Mouse (Mus musculus) inflammation-experienced regulatory T-cells, adult 6 months (primary cell): Measurements from ENCODE around the gene Fkbpl. TPM values are rescaled to one million over a fixed set of nuclear protein-coding genes. Genes with fewer than 3 reads are reported as not detected.

Experiments
- ATAC-seq: one replicate; pipeline ENCODE4 v1.8.0; 2017
- polyA plus RNA-seq, 3 experiments: library from polyadenylated mRNA; unstranded; fragments of 100-300 nt; shearing (Covaris generic); gene quantifications; one replicate each; pipeline ENCODE4 v1.2.1; 2017

The Fkbpl gene
- polyA plus RNA-seq, result 1 to 10 TPM; 4.4 to 5.8 (median 5.2) TPM

GRCm38 (mm10) chr17:34644608-34645007 lies at the start of gene Fkbpl:
Gene Fkbpl (plus strand): TSS chr17:34644764.
- peak; percentile 78 for ATAC-seq

DNA sequence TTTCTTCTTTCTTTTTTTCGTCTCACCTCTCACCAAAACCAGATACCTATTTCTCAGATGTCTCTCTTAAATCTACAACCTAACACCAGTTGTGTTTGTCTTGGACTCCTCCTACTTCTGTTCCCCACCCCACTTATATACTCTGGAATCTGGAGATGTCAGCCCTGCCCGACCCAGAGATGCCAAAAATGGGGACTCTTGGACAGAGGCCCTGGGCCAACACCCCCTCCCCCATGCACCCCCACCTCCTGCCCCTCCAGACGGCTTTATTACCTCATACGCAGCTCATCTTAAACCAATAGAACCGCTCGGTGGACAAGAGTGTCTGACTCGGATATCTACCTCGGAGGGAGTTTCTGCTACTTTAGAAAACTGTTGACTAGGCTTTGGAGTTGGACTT lies 48.5 kb upstream of the Fkbpl start:
- ATAC-seq, result no peak

GRCm38 (mm10) chr17:34597566-34598095 lies 46.9 kb upstream of the Fkbpl start, which contains the start of gene Ager:
Gene Ager (plus strand): TSS chr17:34597862.
- no peak for ATAC-seq

DNA sequence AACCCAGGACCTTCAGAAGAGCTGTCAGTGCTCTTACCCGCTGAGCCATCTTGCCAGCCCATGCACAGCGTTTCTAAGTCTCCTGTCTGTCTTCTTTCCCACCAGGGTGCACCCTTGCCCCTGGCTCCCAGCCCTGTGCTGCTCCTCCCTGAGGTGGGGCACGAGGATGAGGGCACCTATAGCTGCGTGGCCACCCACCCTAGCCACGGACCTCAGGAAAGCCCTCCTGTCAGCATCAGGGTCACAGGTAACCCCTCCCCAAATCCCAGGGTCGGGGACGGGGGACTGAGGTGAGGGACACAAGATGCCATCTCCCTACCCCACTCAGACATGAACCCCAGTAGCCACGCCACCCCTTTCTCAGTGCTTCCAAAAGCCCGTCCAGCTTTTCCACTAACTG lies 44.7 kb upstream of the Fkbpl start:
- no peak for ATAC-seq

DNA sequence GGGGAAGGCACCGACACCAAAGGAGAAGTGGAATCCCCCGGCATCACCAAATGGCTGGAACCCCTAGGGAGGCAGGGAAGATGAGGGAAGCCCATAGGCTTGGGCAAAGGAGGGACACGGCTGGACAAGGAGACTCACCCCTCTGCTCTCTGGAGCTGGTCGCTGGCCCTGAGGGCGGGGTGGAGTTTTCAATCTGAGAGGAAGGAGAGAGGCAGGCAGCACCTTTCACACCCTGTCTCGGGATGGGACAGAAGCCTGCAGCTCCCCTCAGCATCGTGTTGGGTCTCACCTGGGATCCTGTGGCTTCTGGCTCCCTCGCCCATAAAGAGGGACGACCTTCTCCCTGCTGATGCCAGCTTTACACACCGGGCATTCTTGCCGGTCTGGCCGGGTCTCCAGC lies 42.8 kb upstream of the Fkbpl start:
- no peak for ATAC-seq

- ATAC-seq, result peak; percentile 82
These were observed 41.0 kb upstream of the Fkbpl start, which contains the start of gene Rnf5 for GRCm38 (mm10) chr17:34603375-34604060. Gene Rnf5 (minus strand): TSS chr17:34603690.

- peak; percentile 71 for ATAC-seq
These were observed 40.5 kb upstream of the Fkbpl start, which contains the start of gene Agpat1 for GRCm38 (mm10) chr17:34604061-34604508. Gene Agpat1 (plus strand): TSS chr17:34604262.

DNA sequence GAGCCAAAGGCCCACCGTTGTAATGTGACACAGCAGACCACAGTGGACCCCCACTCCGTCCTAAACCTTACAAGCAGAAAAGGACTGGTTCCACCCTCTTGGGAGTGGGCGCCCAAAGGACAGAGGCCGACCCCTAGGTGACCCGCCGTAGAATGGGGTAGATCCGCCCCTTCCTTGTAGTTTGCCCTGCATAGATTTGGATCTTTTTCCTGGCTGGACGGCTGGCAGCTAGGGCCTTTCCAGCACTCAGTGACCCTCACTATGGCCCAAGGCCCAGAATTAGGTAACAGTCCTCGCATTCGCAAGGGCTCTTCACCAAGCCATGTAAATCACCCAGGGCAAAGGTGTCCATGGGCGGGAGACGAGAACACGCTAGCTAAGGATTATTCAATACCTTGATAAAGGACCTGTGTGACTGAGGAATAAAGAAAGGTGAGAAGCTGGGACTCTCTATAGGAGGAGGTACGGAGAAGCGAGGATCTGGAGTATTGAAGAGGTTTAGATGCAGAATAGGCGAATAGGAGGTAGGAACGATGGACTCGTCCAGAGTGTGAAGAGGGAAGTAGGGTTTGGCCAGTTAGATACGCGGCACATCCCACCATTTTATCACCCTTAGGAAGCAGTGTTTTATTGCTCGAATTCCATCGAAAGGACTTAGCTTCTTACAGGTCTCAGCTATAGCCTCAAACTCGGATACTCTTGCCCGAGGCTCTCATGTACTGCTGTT lies 39.9 kb upstream of the Fkbpl start:
- no peak for ATAC-seq

GRCm38 (mm10) chr17:34605609-34606008 lies 39.0 kb upstream of the Fkbpl start:
- ATAC-seq, result peak; percentile 23

DNA sequence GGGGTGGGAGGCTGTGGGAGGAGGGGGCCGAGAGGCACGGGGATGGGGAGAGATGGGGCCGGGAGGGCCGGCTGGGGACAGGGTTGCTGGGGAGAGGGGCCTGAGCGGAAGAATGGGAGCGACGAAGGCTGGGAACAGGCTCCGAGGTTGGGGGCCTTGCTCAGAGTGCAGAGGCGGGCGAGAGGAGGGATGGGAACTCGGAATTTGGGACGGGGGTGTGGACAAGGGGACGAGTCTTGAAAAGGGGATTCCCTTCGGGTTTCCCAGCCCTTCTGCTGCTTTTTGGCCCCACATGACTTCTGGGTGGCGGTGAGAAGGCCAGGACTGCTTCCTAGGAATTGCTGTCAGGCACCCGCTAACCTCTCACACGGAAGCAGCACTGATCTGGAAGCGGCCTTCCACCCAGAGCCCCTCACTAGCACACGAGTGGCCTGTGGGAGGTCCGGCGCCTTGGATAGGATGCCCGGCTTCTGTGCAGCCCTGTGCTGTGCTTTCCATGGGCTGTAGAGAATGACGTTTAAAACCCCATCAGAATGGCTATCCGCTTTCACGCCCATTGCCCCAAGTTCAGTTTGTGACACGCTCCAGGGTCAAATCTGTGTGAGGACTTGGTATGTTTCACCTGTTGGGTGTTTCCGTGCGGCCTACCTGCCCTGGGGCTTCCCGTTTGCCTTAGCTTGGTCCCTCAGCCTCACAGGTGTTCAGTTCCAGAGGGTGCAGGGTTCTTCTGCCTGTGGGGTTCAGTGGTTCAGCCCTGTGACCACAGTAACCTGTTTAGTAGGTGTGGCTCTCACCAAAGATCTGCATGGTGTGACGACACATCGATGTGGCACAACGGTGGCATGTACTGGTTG lies 38.2 kb upstream of the Fkbpl start:
- ATAC-seq, result no peak

DNA sequence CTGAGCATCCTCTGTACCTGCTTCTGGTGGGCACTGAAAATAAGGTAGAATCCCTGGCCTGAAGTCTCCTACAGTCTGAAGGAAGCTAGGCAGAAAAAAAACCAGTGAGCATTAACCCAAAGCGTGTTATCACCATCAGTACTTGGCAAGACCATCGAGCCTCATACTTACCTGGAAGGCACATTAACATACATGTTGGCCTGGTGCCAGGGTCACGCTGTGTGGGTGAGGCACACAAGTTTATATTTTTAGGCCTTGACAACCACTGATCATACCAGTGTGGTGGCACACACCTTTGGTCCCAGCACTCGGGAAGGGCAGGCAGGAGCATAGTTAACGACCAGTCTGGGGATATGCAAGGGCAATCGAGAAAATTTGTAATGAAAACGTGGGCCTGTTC lies 36.6 kb upstream of the Fkbpl start:
- ATAC-seq, result no peak

GRCm38 (mm10) chr17:34611050-34611449 lies 33.5 kb upstream of the Fkbpl start:
- ATAC-seq, result no peak

GRCm38 (mm10) chr17:34613054-34613645 lies 31.4 kb upstream of the Fkbpl start:
- ATAC-seq, result no peak

DNA sequence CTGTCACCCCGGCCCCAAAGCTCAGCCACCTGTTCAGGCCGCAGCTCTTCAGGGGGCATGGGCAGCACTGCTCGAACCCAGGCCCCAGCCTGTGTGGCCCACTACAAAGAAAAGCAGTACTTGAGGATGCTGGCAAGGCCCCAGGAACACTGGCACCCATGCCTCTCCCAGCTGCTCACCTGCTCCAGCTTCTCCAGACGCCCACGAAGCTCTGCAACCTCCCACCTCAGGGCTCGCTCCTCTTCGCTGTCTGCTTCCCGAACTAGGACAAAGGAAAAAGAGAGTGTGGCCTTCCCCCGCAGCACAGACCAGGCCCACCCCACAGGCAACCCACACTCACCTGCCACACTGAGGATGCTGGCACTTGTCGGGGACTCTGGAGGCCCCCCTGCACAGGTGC lies 30.7 kb upstream of the Fkbpl start:
- ATAC-seq, result no peak

- ATAC-seq, result no peak
These were observed 28.7 kb upstream of the Fkbpl start, which contains the start of gene Egfl8 for GRCm38 (mm10) chr17:34615871-34616270. Gene Egfl8 (minus strand): TSS chr17:34615971.

GRCm38 (mm10) chr17:34618999-34619398 lies 25.6 kb upstream of the Fkbpl start:
- peak; percentile 75 for ATAC-seq

- ATAC-seq, result no peak
These were observed 23.6 kb upstream of the Fkbpl start for GRCm38 (mm10) chr17:34621006-34621405.

- ATAC-seq, result no peak
These were observed 21.4 kb upstream of the Fkbpl start for GRCm38 (mm10) chr17:34623161-34623560.

- ATAC-seq, result no peak
These were observed 19.6 kb upstream of the Fkbpl start for GRCm38 (mm10) chr17:34624981-34625380.

DNA sequence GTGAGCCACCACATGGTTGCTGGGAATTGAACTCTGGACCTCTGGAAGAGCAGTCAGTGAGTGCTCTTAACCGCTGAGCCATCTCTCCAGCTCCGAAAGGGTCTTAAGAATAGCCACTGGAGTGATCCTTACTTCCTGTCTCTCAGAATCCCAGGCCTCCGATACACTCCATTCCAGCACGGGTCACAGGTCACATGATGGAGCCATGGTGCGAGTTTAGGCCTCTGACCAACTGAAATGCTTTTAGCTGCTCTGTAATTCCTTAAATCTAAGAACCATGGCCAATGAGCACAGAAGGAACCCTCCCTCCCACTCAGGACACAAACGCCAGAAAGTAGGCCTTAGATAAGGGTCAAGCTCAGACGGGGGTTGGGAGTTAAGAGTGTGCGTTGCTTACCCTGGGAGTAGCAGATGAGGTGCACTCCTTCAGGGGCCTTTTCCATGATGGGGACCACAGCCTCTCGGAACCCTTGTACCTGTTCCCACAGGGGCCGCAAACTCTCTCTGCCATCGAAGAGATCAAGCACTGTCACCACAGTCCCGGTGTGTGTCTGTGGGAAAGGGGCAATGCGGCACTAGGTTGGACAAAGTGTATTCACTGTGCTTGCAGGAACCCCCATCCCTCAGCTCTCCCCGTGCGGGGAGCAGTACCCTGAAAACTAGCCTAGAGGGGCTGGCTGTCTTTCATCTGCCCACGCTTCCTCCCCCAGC lies 18.3 kb upstream of the Fkbpl start:
- no peak for ATAC-seq

DNA sequence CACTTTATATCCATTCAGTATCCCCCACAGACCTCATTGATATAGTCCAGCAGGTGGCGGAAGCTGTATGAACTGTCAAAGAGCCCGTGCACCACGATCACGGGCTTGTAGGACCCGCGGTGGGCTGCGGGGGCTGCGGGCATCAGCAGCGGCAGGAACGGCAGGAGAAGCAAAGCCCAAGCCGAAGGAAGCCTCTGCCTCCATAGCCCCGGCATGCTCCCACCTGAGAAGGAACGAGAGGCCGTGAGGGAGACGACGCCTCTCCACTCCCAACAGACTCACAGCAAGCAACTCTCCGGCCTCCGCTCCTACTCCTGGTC lies 17.8 kb upstream of the Fkbpl start:
- ATAC-seq, result no peak
